Mouse (Mus musculus) MEL (cell line): ENCODE data around the gene Pip5kl1. TPM values are rescaled to one million over a fixed set of nuclear protein-coding genes. Genes with fewer than 3 reads are reported as not detected.

Source experiments
- DNase-seq: peaks from one replicate; pipeline ENCODE4 v3.0.0; 2011; ENCODE audit warnings: low read depth, low spot score
- H3K27ac ChIP-seq: 2 replicates; pipeline ENCODE4 v1.5.1; 2012; ENCODE audit warnings: low read depth, mild to moderate bottlenecking, control low read depth, low read length, moderate library complexity; ENCODE audit not compliant: control insufficient read depth
- H3K27me3 ChIP-seq, 2 experiments: fragments of 150-350 bp in 1 of 2; sonication (generic) in 1 of 2; 2 replicates each; pipeline ENCODE4 v1.6.1; 2012; ENCODE audit warnings: low read length in 2 of 2, mild to moderate bottlenecking in 2 of 2, improper control_type of control experiment in 1 of 2, moderate library complexity in 1 of 2; ENCODE audit not compliant: insufficient read depth in 2 of 2, control insufficient read depth in 1 of 2
- H3K36me3 ChIP-seq, 2 experiments: 2 replicates each; pipeline ENCODE4 v1.6.1; 2012 to 2014; ENCODE audit warnings: low read length in 2 of 2, improper control_type of control experiment in 1 of 2, inconsistent platforms in 1 of 2, mild to moderate bottlenecking in 1 of 2; ENCODE audit not compliant: insufficient read depth in 2 of 2, control insufficient read depth in 1 of 2
- H3K4me1 ChIP-seq, 2 experiments: fragments of 150-350 bp in 1 of 2; sonication (generic) in 1 of 2; 2 replicates each; pipeline ENCODE4 v1.6.1; 2012; ENCODE audit warnings: low read length in 2 of 2, improper control_type of control experiment in 1 of 2, mild to moderate bottlenecking in 1 of 2; ENCODE audit not compliant: insufficient read depth in 2 of 2, control insufficient read depth in 1 of 2
- H3K4me3 ChIP-seq, 2 experiments: fragments of 150-350 bp in 1 of 2; sonication (generic) in 1 of 2; 2 replicates each; pipeline ENCODE4 v1.5.1; 2012; ENCODE audit warnings: low read depth in 2 of 2, low read length in 2 of 2, mild to moderate bottlenecking in 2 of 2, moderate library complexity in 2 of 2, control low read depth in 1 of 2, improper control_type of control experiment in 1 of 2; ENCODE audit not compliant: control insufficient read depth in 1 of 2, insufficient read depth in 1 of 2
- H3K79me2 ChIP-seq: 2 replicates; pipeline ENCODE4 v1.6.1; 2012; ENCODE audit warnings: mild to moderate bottlenecking, low read length, moderate library complexity; ENCODE audit not compliant: control insufficient read depth, poor library complexity, insufficient read depth
- H3K9ac ChIP-seq: 2 replicates; pipeline ENCODE4 v1.6.1; 2012; ENCODE audit warnings: low read depth, mild to moderate bottlenecking, control low read depth, low read length, moderate library complexity; ENCODE audit not compliant: control insufficient read depth, poor library complexity, severe bottlenecking
- H3K9me3 ChIP-seq: fragments of 150-350 bp; sonication (generic); replicated peaks from 2 replicates; pipeline ENCODE4 v1.6.1; 2012; ENCODE audit warnings: mild to moderate bottlenecking, low read length, improper control_type of control experiment, moderate library complexity; ENCODE audit not compliant: insufficient read depth
- BHLHE40 ChIP-seq: IDR thresholded peaks from 2 replicates; pipeline ENCODE4 v1.6.1; 2012; ENCODE audit warnings: low read depth, mild to moderate bottlenecking, inconsistent platforms, low read length, improper control_type of control experiment, borderline replicate concordance
- E2F4 ChIP-seq: IDR thresholded peaks from 2 replicates; pipeline ENCODE4 v1.6.1; 2011; ENCODE audit warnings: low read depth, low read length, improper control_type of control experiment, borderline replicate concordance
- ELF1 ChIP-seq: IDR thresholded peaks from 2 replicates; pipeline ENCODE4 v1.6.1; 2014; ENCODE audit warnings: low read depth, mild to moderate bottlenecking, inconsistent platforms, low read length, improper control_type of control experiment, moderate library complexity
- ETS1 ChIP-seq: IDR thresholded peaks from 2 replicates; pipeline ENCODE4 v1.6.1; 2012; ENCODE audit warnings: low read depth, mild to moderate bottlenecking, inconsistent platforms, low read length, improper control_type of control experiment, moderate library complexity
- GATA1 ChIP-seq: IDR thresholded peaks from 2 replicates; pipeline ENCODE4 v1.6.1; 2011; ENCODE audit warnings: low read depth, low read length, improper control_type of control experiment
- HCFC1 ChIP-seq: IDR thresholded peaks from 2 replicates; pipeline ENCODE4 v1.6.1; 2012; ENCODE audit warnings: low read depth, mild to moderate bottlenecking, inconsistent platforms, low read length, improper control_type of control experiment, moderate library complexity
- MAX ChIP-seq: IDR thresholded peaks from 2 replicates; pipeline ENCODE4 v1.6.1; 2011; ENCODE audit warnings: low read length, improper control_type of control experiment
- MYC ChIP-seq: IDR thresholded peaks from 2 replicates; pipeline ENCODE4 v1.6.1; 2011; ENCODE audit warnings: low read depth, mild to moderate bottlenecking, low read length, improper control_type of control experiment, moderate library complexity
- POLR2A ChIP-seq, 2 experiments: IDR thresholded peaks; 2 replicates each; pipeline ENCODE4 v1.6.1; 2011 to 2012; ENCODE audit warnings: low read length in 2 of 2, mild to moderate bottlenecking in 2 of 2, control low read depth in 1 of 2, improper control_type of control experiment in 1 of 2, low read depth in 1 of 2, moderate library complexity in 1 of 2; ENCODE audit not compliant: control insufficient read depth in 1 of 2, insufficient read depth in 1 of 2, poor library complexity in 1 of 2
- RAD21 ChIP-seq: IDR thresholded peaks from 2 replicates; pipeline ENCODE4 v1.6.1; 2011; ENCODE audit warnings: mild to moderate bottlenecking, low read depth, low read length, improper control_type of control experiment
- SMC3 ChIP-seq: IDR thresholded peaks from 2 replicates; pipeline ENCODE4 v1.6.1; 2011; ENCODE audit warnings: low read depth, low read length, improper control_type of control experiment
- TAL1 ChIP-seq: IDR thresholded peaks from 2 replicates; pipeline ENCODE4 v1.6.1; 2012; ENCODE audit warnings: mild to moderate bottlenecking, inconsistent platforms, low read length, moderate library complexity, mixed read lengths
- TBP ChIP-seq: IDR thresholded peaks from 2 replicates; pipeline ENCODE4 v1.8.0; 2011; ENCODE audit warnings: low read depth, low read length, improper control_type of control experiment
- TCF12 ChIP-seq: IDR thresholded peaks from 2 replicates; pipeline ENCODE4 v1.6.1; 2014; ENCODE audit warnings: low read depth, mild to moderate bottlenecking, inconsistent platforms, low read length, improper control_type of control experiment, moderate library complexity
- UBTF ChIP-seq: IDR thresholded peaks from 2 replicates; pipeline ENCODE4 v1.6.1; 2012; ENCODE audit warnings: low read depth, mild to moderate bottlenecking, inconsistent platforms, low read length, improper control_type of control experiment, moderate library complexity, borderline replicate concordance; ENCODE audit not compliant: insufficient read depth
- USF2 ChIP-seq, 2 experiments: IDR thresholded peaks; 2 replicates each; pipeline ENCODE4 v1.6.1; 2011 to 2012; ENCODE audit warnings: improper control_type of control experiment in 2 of 2, low read length in 2 of 2, borderline replicate concordance in 1 of 2, inconsistent platforms in 1 of 2, low read depth in 1 of 2, mild to moderate bottlenecking in 1 of 2; ENCODE audit not compliant: insufficient read depth in 1 of 2
- ZC3H11A ChIP-seq: IDR thresholded peaks from 2 replicates; pipeline ENCODE4 v1.6.1; 2012; ENCODE audit warnings: low read depth, mild to moderate bottlenecking, inconsistent platforms, low read length, improper control_type of control experiment
- ZKSCAN1 ChIP-seq: IDR thresholded peaks from 2 replicates; pipeline ENCODE4 v1.6.1; 2012; ENCODE audit warnings: low read depth, mild to moderate bottlenecking, inconsistent platforms, low read length, improper control_type of control experiment, moderate library complexity
- ZNF384 ChIP-seq: IDR thresholded peaks from 2 replicates; pipeline ENCODE4 v1.6.1; 2012; ENCODE audit warnings: low read depth, mild to moderate bottlenecking, inconsistent platforms, low read length, improper control_type of control experiment
- polyA plus RNA-seq, 2 experiments: library from polyadenylated mRNA; stranded (reverse) in 1 of 2; unstranded in 1 of 2; fragments of >175 nt in 1 of 2; fragments of >200 nt in 1 of 2; gene quantifications; 2 replicates each; pipeline versions ENCODE4 v1.2.1 to v1.2.4; 2012; ENCODE audit warnings: low replicate concordance in 2 of 2, low read depth in 1 of 2; ENCODE audit not compliant: insufficient read length in 2 of 2, insufficient read depth in 1 of 2, missing spikeins in 1 of 2
- total RNA-seq: library from RNA; depleted of rRNA; stranded (reverse); fragments of 300-350 nt; gene quantifications from 2 replicates; pipeline ENCODE4 v1.2.3, GENCODE M21; 2012

Pip5kl1 gene
- total and polyA plus RNA-seq, 3 experiments = 0.22 to 0.58 TPM; not detected in 1

- TF ChIP-seq MYC = peak; percentile 83
- TF ChIP-seq TBP = peak; percentile 47; the same call in 1 of the 2 replicates
- TF ChIP-seq UBTF = no peak
- no peak for TF ChIP-seq USF2 (IDR thresholded peaks at IDR 0.05; ENCODE audit: borderline replicate concordance in 1 of 2, insufficient read depth in 1 of 2, low read depth in 1 of 2, low read length in 2 of 2)
- TF ChIP-seq HCFC1 = peak; percentile 47; the same call in 1 of the 2 replicates
- peak; percentile 84 for TF ChIP-seq RAD21
- TF ChIP-seq ZKSCAN1 = no peak
- TF ChIP-seq ZC3H11A = peak; percentile 64
Measured at GRCm38 (mm10) chr2:32582830-32583799, 8.5 kb downstream of the Pip5kl1 start (continued).

- no peak for DNase-seq
- H3K9me3 ChIP-seq = no peaks in the 10 kb centered on the region
- no peaks in the 10 kb centered on the region for H3K27me3 ChIP-seq
- peaks cover 32% of the 10 kb centered on the region for H3K79me2 ChIP-seq
- H3K36me3 ChIP-seq = peaks cover 0 to 22% of the 10 kb centered on the region in 2 experiments; a peak in 3 of 4 replicates
- no peak overlapping the region for H3K9ac ChIP-seq
- H3K4me3 ChIP-seq = no peak overlapping the region
- H3K27ac ChIP-seq = no peak overlapping the region
- peaks cover 5 to 34% of the 10 kb centered on the region in 2 experiments; a peak in 3 of 4 replicates for H3K4me1 ChIP-seq
- TF ChIP-seq ELF1 (no peak), SMC3 (no peak), TAL1 (no peak), POLR2A (IDR thresholded peaks at IDR 0.05; ENCODE audit: control insufficient read depth in 1 of 2, insufficient read depth in 1 of 2, low read depth in 1 of 2, low read length in 2 of 2, poor library complexity in 1 of 2) (no peak), TCF12 (no peak), MYC (no peak), BHLHE40 (no peak), ZC3H11A (no peak), ZKSCAN1 (no peak), GATA1 (no peak), ZNF384 (no peak), MAX (no peak), E2F4 (no peak), ETS1 (no peak), USF2 (IDR thresholded peaks at IDR 0.05; ENCODE audit: borderline replicate concordance in 1 of 2, insufficient read depth in 1 of 2, low read depth in 1 of 2, low read length in 2 of 2) (no peak)
Measured at GRCm38 (mm10) chr2:32585149-32585714, 10.6 kb downstream of the Pip5kl1 start.
